Mouse (Mus musculus) myocyte (in vitro differentiated cells): ENCODE measurements around the gene Gmppa.

Source experiments
- MAX ChIP-seq: IDR thresholded peaks from one replicate; pipeline ENCODE4 v1.6.1; 2011; ENCODE audit warnings: low read depth, mild to moderate bottlenecking, control low read depth
- POLR2A ChIP-seq: IDR thresholded peaks from one replicate; pipeline ENCODE4 v1.6.1; 2011; ENCODE audit warnings: low read depth, mild to moderate bottlenecking, control low read depth, moderate library complexity; ENCODE audit not compliant: insufficient read length
- REST ChIP-seq: IDR thresholded peaks from one replicate; pipeline ENCODE4 v1.6.1; 2011; ENCODE audit warnings: mild to moderate bottlenecking, control low read depth, moderate library complexity; ENCODE audit not compliant: insufficient read depth, insufficient read length

DNA sequence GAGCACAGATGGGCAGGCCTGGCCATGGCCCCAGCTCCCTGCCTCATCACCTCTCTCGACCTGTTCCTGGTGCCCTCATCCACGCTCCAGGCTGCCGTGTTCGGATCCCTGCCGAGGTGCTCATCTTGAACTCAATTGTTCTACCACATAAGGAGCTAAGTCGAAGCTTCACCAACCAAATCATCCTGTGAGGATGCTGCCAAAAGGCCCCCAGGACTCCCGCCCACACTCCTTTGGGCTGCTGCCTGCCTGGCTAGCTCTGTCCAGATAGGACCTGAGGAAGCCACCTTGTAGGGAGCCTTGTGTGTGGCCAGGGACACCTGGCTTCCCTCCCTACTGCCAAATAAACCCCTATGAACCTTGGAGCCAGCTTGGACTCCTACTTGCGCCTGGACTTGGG, 7.1 kb downstream of the Gmppa start:
- TF ChIP-seq REST (no peak), MAX (no peak), POLR2A (no peak)
